Comparison of ENCODE assay signal across 8 mouse cellular contexts in the genomic region with DNA sequence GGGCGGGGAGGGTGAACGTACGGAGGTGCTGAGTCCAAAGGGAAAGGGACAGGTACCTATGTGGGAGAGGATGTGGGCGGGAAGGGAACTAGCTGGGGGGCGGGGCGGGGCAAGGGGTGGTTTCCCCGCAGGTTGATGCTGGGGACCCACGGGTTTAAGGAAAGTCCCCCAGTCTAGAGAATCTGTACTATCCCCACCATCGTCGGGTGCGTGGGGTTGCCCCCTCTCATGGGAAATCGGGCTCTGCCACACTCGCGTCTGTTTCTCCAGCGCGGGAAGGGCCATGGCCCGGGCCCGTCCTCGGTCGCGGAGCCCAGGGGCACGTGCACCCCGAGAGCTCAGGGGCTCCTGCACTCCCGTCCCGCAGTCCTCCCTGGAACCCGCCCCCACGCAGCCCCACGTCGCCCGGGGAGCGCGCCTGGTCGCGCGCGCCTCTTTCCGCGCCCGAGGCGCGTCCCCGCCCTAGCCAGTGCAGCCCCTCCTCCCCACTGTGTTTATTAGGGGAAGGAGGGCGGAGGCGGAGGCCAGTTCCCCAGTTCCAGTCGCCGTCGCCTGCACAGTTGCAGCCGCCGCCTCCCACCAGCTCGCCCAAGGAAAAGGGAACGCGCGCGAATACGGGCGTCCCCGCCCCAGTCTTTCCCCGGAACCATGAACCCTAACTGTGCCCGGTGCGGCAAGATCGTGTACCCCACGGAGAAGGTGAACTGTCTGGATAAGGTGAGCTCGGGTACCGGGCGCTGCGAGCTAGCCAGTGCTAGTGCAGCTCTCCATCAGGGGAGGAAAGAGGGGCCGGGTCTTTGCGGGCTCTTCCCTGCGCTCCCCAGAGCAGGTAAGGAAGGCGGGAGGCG. TPM values are rescaled to one million over a fixed set of nuclear protein-coding genes. Genes with fewer than 3 reads are reported as not detected.
DNase-seq lines count a peak whose midpoint lies in the region; ATAC-seq and TF ChIP-seq lines count a peak whose summit lies in the region.

No protein-coding gene starts in this region.

- DNase-seq in T-cell, adult 2 months (ENCODE audit: low spot score) = peak; percentile 76
- peak; percentile 69 to 84 for DNase-seq in cerebellum, postnatal 4 days (ENCODE audit: low spot score in 2 of 2)
- peak; percentile 89 for DNase-seq in gastrocnemius, adult 2 months
- peak; percentile 85 to 90 for DNase-seq in left cerebral cortex, adult 18-20 months (ENCODE audit: low spot score in 2 of 2)
- peak; percentile 92 to 93 for DNase-seq in lung, postnatal 4 days
- peak; percentile 92 for DNase-seq in retina, postnatal 1 day
- DNase-seq in thymus, postnatal 4 days = peak; percentile 88

- TF ChIP-seq CTCF in gastrocnemius, adult 2 months (IDR thresholded peaks at IDR 0.05) = no peak

- intact Hi-C loops in gastrocnemius, adult 2 months (cut with DNase I) = loop anchor here (2.0 to 5.0 kb wide), 3 partner anchors 43 to 188 kb away; a partner anchor contains a TSS

- no peaks in the 10 kb centered on the region for H3K27me3 ChIP-seq in hindbrain, embryonic 16.5 days (replicated peaks; ENCODE audit: control insufficient read depth, insufficient read depth, low read length)

- 0% methylated on average over 66 of the region's 71 CpGs for WGBS in hindbrain, embryonic 16.5 days

- peaks cover 28% of the 10 kb centered on the region for H3K4me1 ChIP-seq in hindbrain, embryonic 16.5 days (ENCODE audit: control insufficient read depth, insufficient read depth, low read depth, low read length)

- peak overlapping the region; percentile 73 for H3K9ac ChIP-seq in hindbrain, embryonic 16.5 days (ENCODE audit: low read depth, low read length)

- H3K4me2 ChIP-seq in hindbrain, embryonic 16.5 days (ENCODE audit: low read length) = peak overlapping the region; percentile 81

- H3K27ac ChIP-seq in gastrocnemius, adult 2 months = peak overlapping the region; percentile 97
- peak overlapping the region; percentile 96 for H3K27ac ChIP-seq in hindbrain, embryonic 16.5 days (ENCODE audit: low read depth, low read length)

- no peaks in the 10 kb centered on the region for H3K36me3 ChIP-seq in hindbrain, embryonic 16.5 days (ENCODE audit: control insufficient read depth, insufficient read depth, low read length)

- H3K9me3 ChIP-seq in hindbrain, embryonic 16.5 days (ENCODE audit: control insufficient read depth, low read length) = no peaks in the 10 kb centered on the region

- peak overlapping the region; percentile 99 for H3K4me3 ChIP-seq in gastrocnemius, adult 2 months
- peak overlapping the region; percentile 61 for H3K4me3 ChIP-seq in hindbrain, embryonic 16.5 days (ENCODE audit: low read length)

- peak; percentile 84 for ATAC-seq in hindbrain, embryonic 16.5 days

RNA-seq across cellular contexts. Expression of a gene that starts 0.6 kb away (rescaled TPM):
- total RNA-seq in gastrocnemius, adult 2 months (2021) = 10 to 100 TPM; 10.0 to 16.8 TPM
- polyA plus RNA-seq in hindbrain, embryonic 16.5 days (2015; fragmentation: Nextera tagmentation; extraction: Ambion mirVana) = 176 and 191 TPM in 2 replicates
- total RNA-seq in left cerebral cortex, adult 18-20 months (2021) = 100 to 1,000 TPM; 165 to 168 TPM

RNA-seq across cellular contexts. Expression of a gene that starts 17.1 kb away (rescaled TPM):
- total RNA-seq in gastrocnemius, adult 2 months (2021) = 100 to 1,000 TPM; 385 to 521 TPM
- 252 and 268 TPM in 2 replicates for polyA plus RNA-seq in hindbrain, embryonic 16.5 days (2015; fragmentation: Nextera tagmentation; extraction: Ambion mirVana)
- total RNA-seq in left cerebral cortex, adult 18-20 months (2021) = 100 to 1,000 TPM; 351 to 356 TPM

RNA-seq across cellular contexts. Expression of a gene that starts 23.7 kb away (rescaled TPM):
- total RNA-seq in gastrocnemius, adult 2 months (2021) = under 1 TPM; 0.39 to 0.56 TPM
- polyA plus RNA-seq in hindbrain, embryonic 16.5 days (2015; fragmentation: Nextera tagmentation; extraction: Ambion mirVana) = 0.44 and 0.91 TPM in 2 replicates
- total RNA-seq in left cerebral cortex, adult 18-20 months (2021) = 1 to 10 TPM in 1 of 2 experiments, under 1 TPM in 1; 0.98 to 1.1 TPM

RNA-seq across cellular contexts. Expression of a gene that starts 33.0 kb away (rescaled TPM):
- 1 to 10 TPM; 6.2 to 6.5 TPM for total RNA-seq in gastrocnemius, adult 2 months (2021)
- 14.1 and 16.2 TPM in 2 replicates for polyA plus RNA-seq in hindbrain, embryonic 16.5 days (2015; fragmentation: Nextera tagmentation; extraction: Ambion mirVana)
- total RNA-seq in left cerebral cortex, adult 18-20 months (2021) = 10 to 100 TPM; 18.7 to 19.9 TPM

RNA-seq across cellular contexts. Expression of a gene that starts 41.2 kb away (rescaled TPM):
- total RNA-seq in gastrocnemius, adult 2 months (2021) = under 1 TPM; 0.23 to 0.50 TPM
- 38.2 and 40.7 TPM in 2 replicates for polyA plus RNA-seq in hindbrain, embryonic 16.5 days (2015; fragmentation: Nextera tagmentation; extraction: Ambion mirVana)
- total RNA-seq in left cerebral cortex, adult 18-20 months (2021) = 10 to 100 TPM; 73.9 to 75.8 TPM

Comparison
In these comparisons a context has a peak if more than half of its experiments do, and no peak if none do; other contexts are left out.
1. Peak in every context shown above with its lines: DNase-seq, ATAC-seq, H3K4me3 ChIP-seq and H3K27ac ChIP-seq.
2. RNA of a gene that starts 0.6 kb away (total RNA-seq): 165 to 168 TPM in left cerebral cortex, adult 18-20 months; 10.0 to 16.8 TPM in gastrocnemius, adult 2 months; every median in the first group is over 4 times any median in the second.